Mouse (Mus musculus) spleen, adult 2 months (tissue): Measurements from ENCODE around the gene Ucp2.

Source experiments
- CTCF ChIP-seq: fragments of 200-500 bp; IDR thresholded peaks from 2 replicates; pipeline ENCODE4 v1.5.1; 2011; ENCODE audit warnings: mild to moderate bottlenecking, inconsistent platforms; ENCODE audit not compliant: insufficient read depth, insufficient read length, insufficient replicate concordance; ENCODE audit errors: extremely low read depth
- POLR2A ChIP-seq: fragments of 200-500 bp; IDR thresholded peaks from 2 replicates; pipeline ENCODE4 v1.6.1; 2011; ENCODE audit warnings: low read depth, low read length, inconsistent platforms

GRCm38 (mm10) chr7:100544437-100544836, 51.3 kb downstream of the Ucp2 start:
- TF ChIP-seq CTCF (no peak), POLR2A (no peak)
